Mouse (Mus musculus) right cerebral cortex, postnatal 25 days (tissue): ENCODE data around the gene Syna.

Experiments used
- DNase-seq: peaks from one replicate; pipeline ENCODE4 v3.0.0; 2022

The Syna gene

DNA sequence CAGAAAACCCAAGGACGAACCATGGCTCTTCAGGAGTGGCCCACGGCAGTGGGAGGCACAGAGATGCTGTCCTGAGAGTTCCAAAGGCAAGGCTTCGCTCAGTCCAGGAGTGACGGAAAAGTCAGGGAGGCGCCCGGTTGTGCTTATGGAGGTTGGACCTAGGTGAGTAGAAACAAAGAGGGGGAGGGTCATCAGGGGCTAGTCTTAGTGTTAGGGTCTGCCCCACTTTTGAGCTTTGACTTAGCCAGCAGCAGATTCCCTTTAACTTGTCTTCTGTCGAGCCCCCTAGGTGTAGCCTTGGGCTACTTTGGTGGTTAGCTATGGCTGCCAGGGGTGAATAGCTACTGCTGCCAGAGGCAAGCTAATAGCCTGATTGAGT, at the start of gene Syna:
Gene Syna, minus strand, starts transcription at position 101 of the 379 bp plus-strand sequence.
- no peak for DNase-seq

DNA sequence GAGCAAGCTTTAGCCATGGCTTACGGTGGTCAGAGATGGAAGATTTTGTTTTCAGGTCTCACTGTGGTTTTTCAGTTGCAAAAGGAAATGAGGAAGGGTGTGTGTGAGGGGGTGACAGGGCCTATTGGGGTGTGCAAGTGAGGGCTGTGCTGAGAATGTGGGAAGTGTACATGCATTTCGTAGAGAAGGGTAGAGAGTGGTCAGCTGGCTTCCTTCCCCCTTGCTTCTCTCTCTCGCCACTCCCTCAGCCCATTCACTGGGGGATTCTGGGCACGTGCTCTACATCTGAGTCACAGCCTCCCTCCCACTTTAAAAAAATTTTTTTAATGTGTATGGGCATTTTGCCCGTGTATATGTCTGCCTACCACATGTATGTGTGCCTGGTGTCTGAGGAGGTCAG, 47.1 kb upstream of the Syna start:
- DNase-seq = no peak

DNA sequence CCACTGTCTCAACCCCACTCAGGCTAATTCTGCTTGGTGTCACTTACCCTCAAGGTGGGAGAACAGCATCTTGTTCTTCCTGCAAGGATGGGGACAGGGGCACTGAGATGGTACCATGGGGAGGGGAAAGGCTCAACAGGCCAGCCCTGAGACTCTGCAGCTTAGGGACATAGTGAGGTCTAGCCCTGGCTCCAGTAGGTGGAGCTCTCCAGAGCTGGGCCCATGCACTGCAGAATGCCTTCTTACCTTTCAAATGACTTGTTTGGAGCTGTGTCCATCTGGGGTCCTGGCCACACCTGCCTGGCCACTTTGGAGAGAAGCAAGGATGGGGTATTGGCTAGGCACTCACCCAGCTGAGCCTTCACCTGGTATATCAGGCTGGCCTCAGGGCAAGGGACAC, 46.3 kb upstream of the Syna start:
- DNase-seq = no peak

DNA sequence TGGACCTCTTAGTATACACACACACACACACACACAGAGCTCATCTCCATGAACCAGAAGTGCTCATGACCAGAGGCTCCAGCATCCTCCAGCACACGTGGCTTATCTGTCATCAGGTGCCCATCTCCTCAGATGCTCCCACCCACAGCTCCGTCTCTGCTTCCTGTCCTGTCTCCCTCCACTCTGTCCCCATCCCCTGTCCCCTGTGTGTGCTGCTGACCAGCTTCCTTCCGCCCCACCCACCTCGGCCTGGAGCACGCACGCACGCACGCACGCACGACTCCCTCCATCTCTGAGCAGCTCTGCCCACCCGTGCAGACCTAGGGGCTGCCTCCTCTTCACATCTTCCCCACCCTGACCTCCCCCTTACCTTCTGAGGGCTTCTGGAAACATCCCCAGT, 44.4 kb upstream of the Syna start:
- DNase-seq = no peak

DNA sequence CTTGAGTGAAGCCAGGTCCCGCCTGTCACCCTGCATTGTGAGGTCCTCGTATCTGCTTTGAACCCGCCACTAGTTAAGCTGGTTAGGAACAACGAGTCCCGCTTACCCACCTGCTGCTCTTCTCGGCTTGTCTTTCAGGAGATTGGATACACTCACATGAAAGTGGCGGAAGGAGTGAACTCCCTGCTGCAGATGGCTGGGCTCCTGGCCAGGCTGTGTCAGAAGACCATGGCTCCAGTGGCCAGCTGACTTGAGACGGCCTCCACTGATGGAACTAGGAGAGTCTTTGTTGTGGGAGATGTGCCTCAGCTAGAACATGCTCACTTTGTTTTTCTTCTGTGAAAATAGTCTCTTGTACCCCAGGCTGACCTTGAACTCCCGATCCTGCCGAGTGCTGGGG, 37.7 kb upstream of the Syna start:
- no peak for DNase-seq

DNA sequence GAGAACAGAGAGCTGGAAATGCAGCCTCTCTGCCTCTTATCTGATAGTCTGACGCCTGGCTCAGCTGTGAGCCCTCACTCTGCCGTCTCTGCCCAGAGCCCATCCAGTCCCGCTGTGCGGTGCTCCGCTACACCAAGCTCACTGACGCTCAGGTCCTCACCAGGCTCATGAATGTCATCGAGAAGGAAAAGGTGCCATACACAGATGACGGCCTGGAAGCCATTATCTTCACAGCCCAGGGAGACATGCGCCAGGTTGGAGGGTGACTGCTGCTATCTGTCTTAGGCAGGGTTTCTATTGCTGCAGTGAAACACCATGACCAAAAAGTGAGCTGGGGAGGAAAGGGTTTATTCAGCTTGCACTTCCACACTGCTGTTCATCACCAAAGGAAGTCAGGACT, 33.1 kb upstream of the Syna start:
- DNase-seq = no peak

DNA sequence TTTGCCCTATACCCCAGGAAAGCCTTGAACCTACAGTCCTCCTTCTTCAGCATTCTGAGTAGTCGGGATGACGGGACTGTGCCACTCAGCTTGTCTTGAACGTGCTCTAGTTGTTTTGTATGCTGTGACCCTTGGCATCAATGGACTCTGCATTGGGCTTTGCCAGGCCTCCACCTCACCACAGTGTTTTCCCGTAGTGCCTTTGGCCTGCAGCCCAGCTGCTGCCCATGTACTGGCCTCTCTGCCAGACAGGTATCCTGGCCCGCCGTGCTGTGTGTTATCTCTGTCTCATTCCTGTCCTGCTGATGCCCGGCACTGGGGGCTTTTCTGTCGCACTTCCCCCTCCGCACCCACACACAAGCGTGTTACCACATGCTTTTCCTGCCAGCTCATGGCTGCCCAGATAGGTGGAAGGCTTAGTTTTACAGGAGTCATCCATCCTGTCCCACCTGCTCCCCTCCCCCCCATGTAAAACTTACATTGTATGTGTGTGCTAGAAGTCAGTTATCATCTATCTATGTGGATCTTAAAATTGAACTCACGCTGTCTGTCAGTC, 32.1 kb upstream of the Syna start:
- no peak for DNase-seq

DNA sequence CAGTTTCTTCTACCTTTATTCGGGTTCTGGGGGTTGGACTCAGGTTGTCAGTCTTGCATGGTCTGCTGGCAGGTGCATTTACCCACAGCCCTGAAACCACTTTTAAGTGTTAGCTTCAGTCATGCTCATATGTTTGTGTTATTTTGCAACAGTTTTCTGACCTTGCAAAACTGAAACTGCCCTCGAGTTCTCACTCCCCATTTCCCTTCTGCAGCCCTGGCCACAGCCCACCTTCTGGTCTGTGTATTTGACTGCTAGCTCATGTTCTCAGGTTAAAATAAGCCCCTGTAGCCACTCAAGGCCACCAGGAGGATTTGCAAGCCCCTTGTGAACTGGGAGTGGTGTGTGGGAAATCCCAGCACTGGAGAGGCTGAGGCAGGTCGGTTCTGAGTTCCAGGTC, 29.9 kb upstream of the Syna start:
- no peak for DNase-seq

DNA sequence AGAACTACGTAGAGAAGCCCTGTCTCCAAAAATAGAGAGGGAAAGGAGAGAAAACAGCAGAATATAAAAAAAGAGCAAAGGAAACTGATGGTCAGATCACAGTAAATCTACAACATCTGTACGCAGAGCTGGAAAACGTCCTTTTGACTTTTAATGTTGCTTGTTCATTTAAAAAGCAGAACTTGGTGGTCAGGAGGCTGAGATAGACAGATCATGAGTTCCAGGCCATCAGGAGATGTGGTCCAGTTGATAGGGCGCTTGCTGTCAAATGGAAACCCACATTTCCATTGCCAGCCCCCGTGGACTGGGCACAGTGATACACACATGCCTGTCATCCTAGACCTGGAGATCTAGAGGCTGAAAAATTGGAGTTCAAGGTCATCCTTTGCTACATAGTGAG, 24.8 kb upstream of the Syna start:
- no peak for DNase-seq

DNA sequence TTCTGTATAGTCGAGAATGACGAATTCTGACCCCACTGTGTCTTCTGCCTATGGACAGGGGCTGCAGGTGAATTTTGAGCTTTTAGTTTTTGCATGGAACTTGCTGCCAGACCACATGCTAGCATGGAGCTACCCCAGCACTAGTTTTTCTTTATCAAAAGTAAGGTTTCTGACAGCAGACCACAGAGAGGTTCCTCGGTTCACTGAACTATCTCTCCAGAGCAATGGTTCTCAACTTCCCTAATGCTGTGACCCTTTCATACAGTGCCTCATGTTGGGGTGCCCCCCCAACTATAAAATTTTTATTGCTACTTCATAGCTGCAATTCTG, 23.9 kb upstream of the Syna start:
- no peak for DNase-seq

DNA sequence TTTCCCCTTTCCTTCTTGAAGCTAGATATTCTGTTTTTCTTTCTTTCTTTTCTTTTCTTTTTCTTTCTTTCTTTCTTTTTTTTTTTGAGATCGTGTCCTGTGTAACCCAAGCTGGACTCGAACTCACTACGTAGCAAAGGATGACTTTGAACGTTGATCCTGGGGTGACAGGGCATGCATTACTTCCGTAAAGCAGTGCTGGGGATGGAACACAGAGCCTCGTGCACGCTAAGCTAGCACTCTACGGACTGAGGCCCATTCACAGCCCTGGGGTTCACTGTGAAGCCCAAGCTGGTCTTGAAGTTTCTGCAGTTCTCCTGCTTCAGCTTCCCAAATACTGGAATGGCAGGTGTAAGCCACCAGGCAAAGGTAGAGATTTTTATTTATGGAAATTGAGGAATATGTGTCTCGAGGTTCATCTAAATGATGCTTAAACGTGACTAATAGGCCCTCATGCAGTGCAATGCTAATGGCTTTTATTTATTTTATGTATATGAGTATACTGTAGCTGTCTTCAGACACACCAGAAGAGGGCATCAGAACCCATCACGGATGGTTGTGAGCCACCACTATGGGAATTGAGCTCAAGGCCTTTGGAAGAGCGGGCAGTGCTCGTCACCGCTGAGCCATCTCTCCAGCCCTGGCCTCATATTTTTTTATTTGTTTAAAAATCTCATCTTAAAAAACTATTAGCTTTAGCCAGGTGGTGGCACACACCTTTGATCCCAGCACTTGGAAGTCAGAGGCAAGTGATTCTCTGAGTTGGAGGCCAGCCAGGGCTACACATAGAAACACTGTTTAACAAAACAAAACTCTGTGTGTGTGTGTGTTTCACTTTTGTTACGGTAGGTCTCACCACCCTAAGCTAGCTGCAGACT, 23.3 kb upstream of the Syna start:
- DNase-seq = no peak

DNA sequence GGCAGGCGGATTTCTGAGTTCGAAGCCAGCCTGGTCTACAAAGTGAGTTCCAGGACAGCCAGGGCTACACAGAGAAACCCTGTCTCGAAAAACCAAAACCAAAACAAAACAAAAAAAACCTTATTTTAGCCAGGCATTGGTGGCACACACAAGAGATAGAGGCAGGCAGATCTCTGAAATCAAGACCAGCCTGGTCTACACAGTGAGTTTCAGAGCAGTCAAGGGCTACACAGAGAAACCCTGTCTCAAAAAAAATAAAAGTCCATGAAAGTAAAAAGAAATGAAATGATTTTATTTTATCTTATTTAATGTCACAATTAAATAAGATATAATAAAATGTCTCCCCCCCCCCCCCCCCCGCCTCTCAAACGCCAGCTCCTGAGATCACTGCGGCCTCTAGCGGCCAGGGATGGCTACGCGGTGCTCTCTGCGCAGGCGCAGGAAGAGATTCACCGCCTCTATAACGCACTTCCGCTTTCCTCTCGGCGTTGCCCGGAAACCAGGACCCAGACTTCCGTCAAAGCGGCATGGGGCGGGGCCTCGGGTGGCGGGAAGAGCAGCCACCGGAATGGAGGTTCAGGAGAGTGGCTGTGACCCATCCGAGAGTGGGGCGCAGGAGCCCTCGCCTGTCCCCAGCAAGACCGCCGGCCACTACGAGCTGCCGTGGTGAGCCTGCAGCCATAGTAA, 22.4 kb upstream of the Syna start:
- peak; percentile 93 for DNase-seq

DNA sequence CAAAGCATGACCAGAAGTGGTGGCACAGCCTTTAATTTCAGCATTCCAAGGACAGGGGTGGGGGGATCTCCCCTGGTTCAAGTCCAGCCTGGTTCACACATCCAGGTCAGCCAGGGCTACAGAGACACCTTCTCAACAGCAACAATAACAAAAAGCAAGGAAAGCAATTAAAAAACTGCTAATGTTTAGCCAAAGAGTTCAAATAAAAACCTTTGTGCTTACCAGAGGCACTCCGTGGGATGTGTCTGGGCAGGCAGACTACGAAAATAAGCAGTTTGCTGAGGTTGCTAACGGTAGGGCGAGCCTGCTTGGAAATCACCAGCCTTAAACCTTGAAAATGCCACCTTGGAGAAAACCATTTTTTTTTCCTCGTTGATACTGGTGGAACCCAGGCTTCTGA, 21.2 kb upstream of the Syna start, which contains the start of gene Rfc2:
Gene Rfc2, plus strand, starts transcription at position 221 of the 400 bp plus-strand sequence.
- DNase-seq = no peak

DNA sequence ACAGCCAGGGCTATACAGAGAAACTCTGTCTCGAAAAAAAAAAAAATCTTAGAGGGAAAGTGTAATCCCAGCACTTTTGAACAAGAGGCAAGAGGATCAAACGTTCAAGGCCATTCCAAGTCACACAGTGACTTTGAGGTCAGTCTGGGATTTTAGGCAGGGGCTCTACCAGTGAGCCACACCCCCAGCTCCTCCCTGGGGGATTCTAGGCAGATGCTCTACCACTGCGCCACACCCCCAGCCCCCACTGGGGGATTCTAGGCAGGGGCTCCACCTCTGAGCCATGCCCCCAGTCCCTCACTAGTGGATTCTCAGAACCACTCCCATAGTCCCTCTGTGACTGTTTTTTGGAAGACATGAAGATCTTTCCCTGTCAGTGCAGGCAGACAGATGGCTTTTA, 19.2 kb upstream of the Syna start:
- no peak for DNase-seq

DNA sequence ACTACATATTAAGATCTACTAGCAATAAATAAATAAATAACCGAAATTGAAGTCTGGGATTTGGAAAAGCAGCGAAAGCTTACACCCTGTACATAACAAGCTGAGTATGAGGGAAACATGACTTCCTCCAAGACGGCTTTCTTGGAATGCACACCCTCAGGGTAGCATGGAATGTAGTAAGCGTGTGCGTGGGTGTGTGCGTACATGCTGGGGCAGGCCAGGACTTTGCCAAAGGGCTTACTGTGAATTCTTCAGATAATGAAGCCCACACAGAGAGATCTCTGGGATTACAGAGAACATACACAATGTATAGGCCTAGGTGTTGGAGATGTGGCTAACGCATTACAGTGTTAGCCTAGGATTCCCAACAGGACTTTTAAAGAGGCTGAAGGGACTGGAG, 17.6 kb upstream of the Syna start:
- no peak for DNase-seq

DNA sequence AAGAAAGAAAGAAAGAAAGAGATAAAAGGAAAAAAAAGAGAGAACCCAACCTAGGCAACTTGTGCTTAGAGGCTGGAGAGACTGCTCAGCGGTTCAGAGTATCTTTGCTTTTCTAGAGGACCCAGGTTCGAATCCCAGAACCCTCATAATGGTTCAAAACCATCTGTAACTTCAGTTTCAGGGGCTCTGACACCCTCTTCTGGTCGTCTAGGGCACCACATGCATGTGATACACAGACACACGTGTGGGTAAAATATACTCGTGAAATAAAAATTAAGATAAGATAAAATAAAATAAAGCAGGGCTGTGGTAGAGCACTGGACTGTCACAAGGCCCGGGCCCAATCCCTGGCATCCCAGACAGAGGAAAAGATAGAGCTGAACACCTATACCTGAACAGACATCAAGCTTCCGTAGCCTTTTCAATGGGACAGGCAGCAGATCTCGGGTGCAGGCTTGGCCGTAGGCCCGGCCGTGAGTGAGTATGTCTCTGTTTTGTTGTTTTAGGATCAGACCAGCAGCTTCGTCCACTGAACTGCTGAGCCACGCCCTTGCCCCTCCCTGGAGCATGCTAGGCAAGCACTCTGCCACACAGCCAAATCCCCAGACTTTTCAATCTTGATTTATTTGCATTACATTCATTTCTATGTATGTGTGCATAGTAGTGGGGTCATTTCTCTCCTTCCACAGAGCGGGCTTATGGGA, 16.7 kb upstream of the Syna start:
- no peak for DNase-seq

DNA sequence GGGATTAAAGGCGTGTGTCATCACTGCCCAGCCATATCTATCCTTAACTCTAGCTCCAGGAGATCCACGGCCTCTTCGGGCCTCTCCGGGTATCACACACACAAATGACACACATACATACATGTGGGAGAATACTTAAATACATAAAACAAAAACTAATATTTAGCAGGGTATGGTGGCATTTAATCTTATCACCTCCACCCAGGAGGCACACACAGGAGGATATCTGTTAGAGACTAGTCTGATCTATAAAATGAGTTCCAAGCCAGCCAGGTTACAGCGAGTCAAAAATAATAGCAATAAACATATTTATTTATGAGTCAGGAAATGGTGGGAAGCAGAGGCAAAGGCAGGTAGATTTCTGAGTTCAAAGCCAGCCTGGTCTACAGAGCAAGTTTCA, 15.9 kb upstream of the Syna start:
- DNase-seq = no peak

DNA sequence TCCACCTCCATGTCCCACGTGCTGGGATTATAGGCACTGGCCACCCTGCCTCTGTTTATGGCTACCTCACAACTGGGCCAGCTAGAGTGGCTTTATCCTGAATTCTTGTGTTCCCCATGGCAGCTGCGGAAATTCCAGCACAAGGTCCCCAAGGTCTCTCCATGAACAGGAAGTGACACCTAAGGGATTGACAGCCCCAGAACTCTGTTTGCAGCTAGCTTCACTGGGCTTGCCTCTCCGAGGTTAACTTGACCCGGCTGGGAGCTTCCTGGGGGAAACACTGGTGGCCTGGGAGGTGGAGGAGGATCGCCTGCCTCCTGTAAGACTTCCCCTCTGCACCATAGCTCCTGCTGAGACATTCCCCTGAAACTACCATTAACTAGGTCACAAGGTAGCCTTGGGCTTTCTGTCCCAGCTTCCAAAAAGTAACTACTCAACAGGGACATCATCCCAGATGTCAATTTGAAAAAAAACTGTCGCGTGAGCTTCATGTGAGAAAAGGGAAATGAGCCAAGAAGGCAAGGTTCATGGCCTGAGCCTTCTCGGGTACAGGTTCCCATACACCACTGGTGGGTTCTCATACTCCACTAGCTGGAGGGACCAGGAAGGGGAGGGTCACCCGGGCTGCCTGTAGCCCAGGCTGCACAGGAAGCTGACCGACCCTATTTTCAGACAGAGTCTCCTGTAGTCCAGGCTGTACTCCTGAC, 12.7 kb upstream of the Syna start:
- DNase-seq = no peak

DNA sequence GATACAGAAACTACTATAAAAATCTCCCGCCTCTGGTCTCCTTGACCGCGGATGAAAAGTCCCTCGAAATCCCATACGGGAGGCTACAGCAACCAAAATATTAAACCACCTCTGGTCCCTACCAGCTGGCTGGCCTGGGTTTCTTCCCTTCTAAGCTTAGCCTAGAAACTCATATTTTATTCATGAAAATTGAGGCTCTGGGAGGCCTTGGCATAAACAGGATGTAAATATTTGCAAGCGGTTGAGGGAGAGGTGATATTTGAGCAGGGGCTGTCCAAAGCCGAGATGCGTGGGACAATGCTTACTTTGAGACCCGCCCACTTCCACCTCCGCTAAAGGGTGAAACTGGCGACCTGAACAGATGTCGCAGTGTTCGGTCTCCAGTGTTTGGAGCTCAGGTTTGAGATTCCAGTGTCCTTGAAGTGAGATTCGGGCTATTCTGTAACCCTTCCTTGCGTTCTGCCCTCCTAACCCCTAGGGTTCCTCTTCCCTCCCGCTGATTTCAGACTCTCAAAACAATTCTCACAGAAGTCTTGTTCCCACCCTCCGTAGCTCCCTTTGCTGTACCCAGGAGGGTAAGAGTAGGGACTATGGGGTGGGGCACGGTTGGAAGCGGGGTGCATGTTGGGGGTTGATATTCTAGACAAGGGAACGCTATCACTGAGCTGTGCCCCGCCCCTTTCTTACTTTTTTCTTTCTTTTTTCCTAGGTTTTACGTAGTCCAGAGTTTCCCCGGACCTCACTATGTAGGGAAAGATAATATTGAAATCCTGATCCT, 11.9 kb upstream of the Syna start:
- DNase-seq = peak; percentile 38

DNA sequence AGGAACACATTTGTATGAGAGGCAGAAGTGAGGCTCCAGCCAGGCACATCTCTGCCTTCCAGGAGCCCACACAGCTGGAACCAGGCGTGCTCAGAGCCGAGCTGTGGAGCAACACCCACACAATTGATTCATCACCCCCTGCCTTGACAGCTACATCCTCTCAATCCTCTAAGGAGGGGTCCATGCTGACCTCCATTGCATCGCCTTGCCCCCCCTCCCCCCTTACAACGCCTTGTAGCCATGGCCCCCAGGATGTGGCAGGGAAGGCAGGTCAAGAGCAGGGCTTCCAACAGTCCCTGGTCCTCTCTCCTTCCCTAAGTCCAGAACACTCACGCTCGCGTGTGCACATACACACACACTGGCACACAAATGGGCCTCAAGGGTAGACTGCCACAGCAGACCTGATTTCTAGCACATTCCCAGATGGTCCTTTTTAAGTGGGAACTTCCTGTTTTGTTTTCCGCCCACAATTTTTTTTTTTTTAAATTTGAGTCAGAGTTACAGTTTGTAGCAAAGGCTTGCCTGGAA, 9.1 kb upstream of the Syna start:
- no peak for DNase-seq

DNA sequence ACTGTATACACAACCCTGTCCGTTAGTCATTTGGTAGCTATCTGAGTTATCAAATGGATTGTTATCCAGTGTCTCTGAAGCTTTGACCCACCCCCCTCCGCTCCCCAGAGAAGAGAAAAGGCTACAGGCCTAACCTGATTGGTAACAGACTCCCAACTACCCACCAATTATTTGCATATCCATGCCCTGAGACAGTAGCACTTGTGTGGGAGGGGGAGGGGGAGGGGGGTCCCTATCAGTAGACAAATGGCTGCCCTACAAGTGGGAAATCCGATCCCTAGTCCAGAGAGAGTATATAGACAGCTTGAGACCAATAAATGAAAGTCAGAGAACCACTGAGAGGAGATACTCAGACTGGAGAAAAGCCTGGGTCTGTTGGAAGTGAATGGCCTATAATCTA, 8.1 kb upstream of the Syna start:
- DNase-seq = no peak

DNA sequence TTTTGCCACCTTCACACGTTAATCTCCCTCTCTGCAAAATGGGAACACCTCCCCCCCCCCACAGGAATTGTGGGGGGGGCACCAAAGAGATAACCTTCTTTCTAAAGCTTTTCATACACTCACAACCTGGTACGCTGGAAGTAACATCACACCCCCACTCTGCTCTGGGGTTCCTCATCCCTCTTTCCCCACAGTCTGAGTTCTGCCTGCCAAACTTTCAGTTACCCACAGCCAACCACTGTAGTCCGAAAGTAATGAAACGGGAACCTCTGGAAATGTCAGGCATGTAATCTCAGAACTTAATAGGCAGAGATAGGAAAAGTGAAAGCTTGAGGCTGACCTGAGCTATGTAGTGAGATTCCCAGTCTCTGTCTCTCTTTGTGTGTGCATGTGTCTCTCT, 7.5 kb upstream of the Syna start:
- DNase-seq = no peak
